Mouse (Mus musculus) erythroblast, embryonic 14.5 days (primary cell): ENCODE data around the gene Lpp.

Source experiments
- GATA1 ChIP-seq: IDR thresholded peaks from 2 replicates; pipeline ENCODE4 v1.6.1; 2012; ENCODE audit warnings: low read length, inconsistent platforms, mixed read lengths
- TAL1 ChIP-seq: IDR thresholded peaks from 3 replicates; pipeline ENCODE4 v1.6.1; 2012; ENCODE audit warnings: low read length, inconsistent platforms, mixed read lengths

- no peak for TF ChIP-seq GATA1
- TF ChIP-seq TAL1 = no peak
Measured at GRCm38 (mm10) chr16:24449806-24450205, 56.5 kb downstream of the Lpp start.
